Mouse (Mus musculus): ENCODE measurements around the gene Csgalnact2. TPM values are rescaled to one million over a fixed set of nuclear protein-coding genes. Genes with fewer than 3 reads are reported as not detected.

Gene Csgalnact2
- polyA plus RNA-seq, 1 experiment from 2014 or later: 8.7 TPM

DNA sequence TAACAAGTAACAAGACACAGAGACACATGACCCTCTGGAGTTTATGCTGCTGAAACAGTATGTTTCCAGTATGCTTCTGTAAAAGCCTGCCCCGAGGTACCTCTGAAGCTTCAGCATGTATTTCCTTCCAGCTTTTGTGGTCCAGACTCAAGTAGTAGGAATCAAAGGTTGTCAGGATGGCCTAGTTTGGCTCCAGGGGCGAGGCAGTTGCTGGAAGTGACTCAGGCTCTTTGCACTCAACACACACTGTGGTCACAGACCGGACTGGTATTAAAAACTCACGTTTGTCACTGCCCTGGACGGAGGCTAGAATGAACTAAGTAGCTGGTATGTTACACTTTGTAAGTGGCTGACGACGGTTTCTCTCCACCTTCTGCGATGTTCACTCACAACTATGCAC is 12.0 kb upstream of the Csgalnact2 start:
- H3K27me3 ChIP-seq (ENCODE audit: control insufficient read depth, insufficient read depth, low read length): no peaks in the 10 kb centered on the region
- ATAC-seq (ENCODE audit: low FRiP score): no peak
- H3K4me3 ChIP-seq (ENCODE audit: low read depth, low read length): no peak overlapping the region
- H3K9ac ChIP-seq (ENCODE audit: low read depth, low read length): no peak overlapping the region
- H3K4me2 ChIP-seq (replicated peaks; ENCODE audit: low read depth, low read length): no peak overlapping the region
- H3K9me3 ChIP-seq (ENCODE audit: control insufficient read depth, low read length): no peaks in the 10 kb centered on the region
- 81% methylated on average over 8 of the region's 8 CpGs for WGBS
- no peak overlapping the region for H3K27ac ChIP-seq (ENCODE audit: low read depth, low read length)
- H3K36me3 ChIP-seq (ENCODE audit: control insufficient read depth, insufficient read depth, low read length): no peaks in the 10 kb centered on the region
- DNase-seq (ENCODE audit: low spot score): no peak
- no peaks in the 10 kb centered on the region for H3K4me1 ChIP-seq (replicated peaks; ENCODE audit: control insufficient read depth, insufficient read depth, low read length)

DNA sequence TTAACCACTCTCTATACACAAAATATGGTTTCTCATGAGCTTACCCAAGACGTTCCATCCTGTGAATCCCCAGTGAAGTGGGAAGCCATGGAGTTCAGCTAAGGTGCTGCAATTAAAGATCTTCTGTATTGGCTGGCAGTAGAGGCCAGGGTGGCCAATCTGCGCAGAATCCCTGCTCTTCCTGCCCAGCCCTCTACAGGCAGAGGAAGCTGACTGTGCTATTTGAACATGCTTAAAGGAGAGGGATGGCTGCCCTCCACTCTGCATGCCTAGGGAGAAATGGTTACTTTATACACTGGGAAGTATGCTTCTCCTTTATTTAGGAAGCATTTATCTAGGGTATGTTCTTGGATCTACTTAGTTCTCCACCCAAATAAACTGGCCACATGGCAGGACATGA is 11.6 kb upstream of the Csgalnact2 start:
- ATAC-seq (ENCODE audit: low FRiP score) (no peak), DNase-seq (ENCODE audit: low spot score) (no peak)
- Histone ChIP-seq H3K27me3 (ENCODE audit: control insufficient read depth, insufficient read depth, low read length) (no peaks in the 10 kb centered on the region), H3K9ac (ENCODE audit: low read depth, low read length) (no peak overlapping the region), H3K36me3 (ENCODE audit: control insufficient read depth, insufficient read depth, low read length) (no peaks in the 10 kb centered on the region), H3K4me3 (ENCODE audit: low read depth, low read length) (no peak overlapping the region), H3K4me2 (replicated peaks; ENCODE audit: low read depth, low read length) (no peak overlapping the region), H3K27ac (ENCODE audit: low read depth, low read length) (no peak overlapping the region), H3K4me1 (replicated peaks; ENCODE audit: control insufficient read depth, insufficient read depth, low read length) (no peaks in the 10 kb centered on the region), H3K9me3 (ENCODE audit: control insufficient read depth, low read length) (no peaks in the 10 kb centered on the region)
- WGBS: 79% methylated on average over 2 of the region's 2 CpGs

GRCm38 (mm10) chr6:118150128-118150527 is 11.2 kb upstream of the Csgalnact2 start:
- H3K4me1 ChIP-seq (replicated peaks; ENCODE audit: control insufficient read depth, insufficient read depth, low read length): no peaks in the 10 kb centered on the region
- no peaks in the 10 kb centered on the region for H3K9me3 ChIP-seq (ENCODE audit: control insufficient read depth, low read length)
- no peak overlapping the region for H3K27ac ChIP-seq (ENCODE audit: low read depth, low read length)
- H3K4me2 ChIP-seq (replicated peaks; ENCODE audit: low read depth, low read length): no peak overlapping the region
- ATAC-seq (ENCODE audit: low FRiP score) (no peak), DNase-seq (ENCODE audit: low spot score) (no peak)
- H3K36me3 ChIP-seq (ENCODE audit: control insufficient read depth, insufficient read depth, low read length): no peaks in the 10 kb centered on the region
- no peaks in the 10 kb centered on the region for H3K27me3 ChIP-seq (ENCODE audit: control insufficient read depth, insufficient read depth, low read length)
- H3K4me3 ChIP-seq (ENCODE audit: low read depth, low read length): no peak overlapping the region
- 79% methylated on average over 4 of the region's 4 CpGs for WGBS
- no peak overlapping the region for H3K9ac ChIP-seq (ENCODE audit: low read depth, low read length)

- H3K9ac ChIP-seq (ENCODE audit: low read depth, low read length): no peak overlapping the region
- WGBS: 87% methylated on average over 6 of the region's 6 CpGs
- H3K27ac ChIP-seq (ENCODE audit: low read depth, low read length): no peak overlapping the region
- no peaks in the 10 kb centered on the region for H3K9me3 ChIP-seq (ENCODE audit: control insufficient read depth, low read length)
- DNase-seq (ENCODE audit: low spot score) (no peak), ATAC-seq (ENCODE audit: low FRiP score) (no peak)
- H3K4me3 ChIP-seq (ENCODE audit: low read depth, low read length): no peak overlapping the region
- no peaks in the 10 kb centered on the region for H3K4me1 ChIP-seq (replicated peaks; ENCODE audit: control insufficient read depth, insufficient read depth, low read length)
- no peak overlapping the region for H3K4me2 ChIP-seq (replicated peaks; ENCODE audit: low read depth, low read length)
- H3K27me3 ChIP-seq (ENCODE audit: control insufficient read depth, insufficient read depth, low read length): no peaks in the 10 kb centered on the region
- H3K36me3 ChIP-seq (ENCODE audit: control insufficient read depth, insufficient read depth, low read length): no peaks in the 10 kb centered on the region
Observed at GRCm38 (mm10) chr6:118140961-118141360, 2.0 kb upstream of the Csgalnact2 start.

GRCm38 (mm10) chr6:118137148-118137547 is 1.8 kb downstream of the Csgalnact2 start:
- 79% methylated on average over 2 of the region's 2 CpGs for WGBS
- no peaks in the 10 kb centered on the region for H3K27me3 ChIP-seq (ENCODE audit: control insufficient read depth, insufficient read depth, low read length)
- no peak for ATAC-seq (ENCODE audit: low FRiP score)
- DNase-seq (ENCODE audit: low spot score): no peak
- H3K9me3 ChIP-seq (ENCODE audit: control insufficient read depth, low read length): no peaks in the 10 kb centered on the region
- H3K36me3 ChIP-seq (ENCODE audit: control insufficient read depth, insufficient read depth, low read length): no peaks in the 10 kb centered on the region
- no peak overlapping the region for H3K27ac ChIP-seq (ENCODE audit: low read depth, low read length)
- H3K4me2 ChIP-seq (replicated peaks; ENCODE audit: low read depth, low read length): no peak overlapping the region
- H3K4me3 ChIP-seq (ENCODE audit: low read depth, low read length): no peak overlapping the region
- no peaks in the 10 kb centered on the region for H3K4me1 ChIP-seq (replicated peaks; ENCODE audit: control insufficient read depth, insufficient read depth, low read length)
- H3K9ac ChIP-seq (ENCODE audit: low read depth, low read length): no peak overlapping the region

DNA sequence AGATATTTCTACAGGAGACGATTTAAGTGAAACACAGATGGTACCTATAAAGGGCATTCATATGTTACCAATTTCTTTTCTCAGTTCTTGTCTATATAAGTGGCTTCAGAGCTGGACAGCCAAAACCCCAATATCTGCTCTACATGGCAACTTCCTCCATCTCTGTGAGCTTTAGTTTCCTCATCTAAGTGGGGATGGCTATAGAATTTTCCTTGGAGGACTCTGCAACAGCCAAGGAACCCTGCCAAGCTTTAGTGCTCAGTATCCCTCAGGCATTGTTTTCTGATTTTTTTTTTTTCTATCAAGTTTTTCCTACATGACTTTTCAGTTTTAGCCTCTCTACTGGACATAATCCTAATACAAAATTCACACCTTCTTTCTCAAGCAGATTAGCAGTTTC is 4.5 kb downstream of the Csgalnact2 start:
- Histone ChIP-seq H3K27ac (ENCODE audit: low read depth, low read length) (no peak overlapping the region), H3K27me3 (ENCODE audit: control insufficient read depth, insufficient read depth, low read length) (no peaks in the 10 kb centered on the region), H3K4me2 (replicated peaks; ENCODE audit: low read depth, low read length) (no peak overlapping the region), H3K36me3 (ENCODE audit: control insufficient read depth, insufficient read depth, low read length) (no peaks in the 10 kb centered on the region), H3K9me3 (ENCODE audit: control insufficient read depth, low read length) (no peaks in the 10 kb centered on the region), H3K4me1 (replicated peaks; ENCODE audit: control insufficient read depth, insufficient read depth, low read length) (no peaks in the 10 kb centered on the region), H3K9ac (ENCODE audit: low read depth, low read length) (no peak overlapping the region), H3K4me3 (ENCODE audit: low read depth, low read length) (no peak overlapping the region)
- 82% methylated on average over 1 of the region's 1 CpGs for WGBS
- DNase-seq (ENCODE audit: low spot score) (no peak), ATAC-seq (ENCODE audit: low FRiP score) (no peak)

DNA sequence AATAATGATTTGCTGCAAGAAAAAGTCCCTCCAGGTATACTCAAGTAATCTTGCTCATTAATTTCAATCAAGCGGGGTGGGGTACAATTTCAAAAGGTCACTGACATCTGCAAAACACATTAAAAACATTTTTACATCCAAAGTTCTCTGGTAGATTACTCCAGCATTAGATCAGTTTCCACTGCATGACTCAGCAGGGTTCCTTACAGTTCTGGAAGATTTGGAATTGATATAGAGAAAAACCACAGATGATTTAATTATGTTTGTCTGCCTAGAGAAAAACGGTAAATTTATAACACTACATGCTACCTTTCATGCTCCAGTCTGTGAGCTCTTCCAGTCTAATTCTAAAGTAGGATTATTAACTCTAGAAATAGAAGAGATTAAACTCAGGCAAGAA is 8.9 kb downstream of the Csgalnact2 start:
- ATAC-seq (ENCODE audit: low FRiP score) (no peak), DNase-seq (ENCODE audit: low spot score) (no peak)
- Histone ChIP-seq H3K9ac (ENCODE audit: low read depth, low read length) (no peak overlapping the region), H3K4me2 (replicated peaks; ENCODE audit: low read depth, low read length) (no peak overlapping the region), H3K27me3 (ENCODE audit: control insufficient read depth, insufficient read depth, low read length) (no peaks in the 10 kb centered on the region), H3K9me3 (ENCODE audit: control insufficient read depth, low read length) (no peaks in the 10 kb centered on the region), H3K27ac (ENCODE audit: low read depth, low read length) (no peak overlapping the region), H3K4me1 (replicated peaks; ENCODE audit: control insufficient read depth, insufficient read depth, low read length) (no peaks in the 10 kb centered on the region), H3K4me3 (ENCODE audit: low read depth, low read length) (no peak overlapping the region), H3K36me3 (ENCODE audit: control insufficient read depth, insufficient read depth, low read length) (no peaks in the 10 kb centered on the region)
- WGBS: 90% methylated on average over 2 of the region's 2 CpGs

- Histone ChIP-seq H3K36me3 (ENCODE audit: control insufficient read depth, insufficient read depth, low read length) (no peaks in the 10 kb centered on the region), H3K27ac (ENCODE audit: low read depth, low read length) (no peak overlapping the region), H3K4me2 (replicated peaks; ENCODE audit: low read depth, low read length) (no peak overlapping the region), H3K4me3 (ENCODE audit: low read depth, low read length) (no peak overlapping the region), H3K27me3 (ENCODE audit: control insufficient read depth, insufficient read depth, low read length) (no peaks in the 10 kb centered on the region), H3K4me1 (replicated peaks; ENCODE audit: control insufficient read depth, insufficient read depth, low read length) (no peaks in the 10 kb centered on the region), H3K9ac (ENCODE audit: low read depth, low read length) (no peak overlapping the region), H3K9me3 (ENCODE audit: control insufficient read depth, low read length) (no peaks in the 10 kb centered on the region)
- ATAC-seq (ENCODE audit: low FRiP score) (no peak), DNase-seq (ENCODE audit: low spot score) (no peak)
- 85% methylated on average over 6 of the region's 6 CpGs for WGBS
Observed at GRCm38 (mm10) chr6:118127827-118128487, 11.0 kb downstream of the Csgalnact2 start.

GRCm38 (mm10) chr6:118127198-118127597 is 11.7 kb downstream of the Csgalnact2 start:
- Histone ChIP-seq H3K27me3 (ENCODE audit: control insufficient read depth, insufficient read depth, low read length) (no peaks in the 10 kb centered on the region), H3K27ac (ENCODE audit: low read depth, low read length) (no peak overlapping the region), H3K9me3 (ENCODE audit: control insufficient read depth, low read length) (no peaks in the 10 kb centered on the region), H3K36me3 (ENCODE audit: control insufficient read depth, insufficient read depth, low read length) (no peaks in the 10 kb centered on the region), H3K9ac (ENCODE audit: low read depth, low read length) (no peak overlapping the region), H3K4me3 (ENCODE audit: low read depth, low read length) (no peak overlapping the region), H3K4me2 (replicated peaks; ENCODE audit: low read depth, low read length) (no peak overlapping the region), H3K4me1 (replicated peaks; ENCODE audit: control insufficient read depth, insufficient read depth, low read length) (no peaks in the 10 kb centered on the region)
- no peak for ATAC-seq (ENCODE audit: low FRiP score)
- 86% methylated on average over 7 of the region's 7 CpGs for WGBS
- DNase-seq (ENCODE audit: low spot score): no peak

All from hindbrain, embryonic 11.5 days (tissue).